Mouse (Mus musculus) small intestine, adult 2 months (tissue): ENCODE results near the gene Zic4.

Experiments
- CTCF ChIP-seq: fragments of 200-500 bp; IDR thresholded peaks from 2 replicates; pipeline ENCODE4 v1.5.1; 2012; ENCODE audit warnings: low read depth, mild to moderate bottlenecking, control low read depth, inconsistent platforms, low read length, moderate library complexity, mixed read lengths; ENCODE audit not compliant: insufficient replicate concordance, insufficient read length; ENCODE audit errors: extremely low read depth
- POLR2A ChIP-seq: fragments of 200-500 bp; IDR thresholded peaks from 2 replicates; pipeline ENCODE4 v1.6.1; 2012; ENCODE audit warnings: low read depth, mild to moderate bottlenecking, control low read depth, inconsistent platforms, low read length, moderate library complexity

DNA sequence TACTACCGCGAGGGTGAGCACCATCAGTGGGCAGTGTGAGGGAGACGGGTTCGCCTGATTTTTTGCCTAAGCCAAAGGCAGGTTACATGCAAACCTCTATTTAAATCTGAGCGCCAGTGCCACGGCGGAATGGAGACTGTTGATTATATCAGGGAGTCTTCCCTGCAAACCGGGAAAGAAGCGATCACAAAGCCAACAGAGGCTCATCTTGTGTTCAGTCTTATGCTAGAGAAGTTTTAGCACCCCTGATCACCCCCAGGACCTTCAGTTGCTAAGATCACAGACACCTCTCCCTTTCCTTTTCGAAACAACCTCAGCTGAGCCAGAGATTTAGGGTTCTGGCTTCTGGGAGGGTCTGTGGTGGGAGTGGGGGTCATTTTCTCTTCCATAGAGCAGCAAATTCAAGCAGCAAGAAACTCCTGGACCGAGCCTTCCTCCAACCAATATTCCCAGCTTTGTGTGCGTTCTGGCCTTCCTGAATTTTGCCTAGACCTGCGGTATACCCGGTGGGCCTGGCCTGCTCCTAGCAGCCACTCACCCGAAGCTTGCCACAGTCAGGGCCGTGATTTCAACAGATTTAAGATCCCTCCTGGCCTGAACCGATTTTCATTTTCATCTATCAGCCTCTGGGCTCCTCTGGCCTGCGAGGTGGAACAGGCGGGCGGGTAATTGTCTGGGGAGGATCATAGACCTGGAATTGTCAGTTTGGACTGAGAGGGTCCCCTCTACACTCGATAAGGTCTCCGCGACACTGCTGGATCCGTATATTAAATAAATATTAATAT is 20.4 kb downstream of the Zic4 start:
- TF ChIP-seq CTCF (no peak), POLR2A (no peak)
